Mouse (Mus musculus): Measurements from ENCODE around the gene Olfr320. TPM values are rescaled to one million over a fixed set of nuclear protein-coding genes. Genes with fewer than 3 reads are reported as not detected.
"Not testable (repeated sequence)": the region's sequence is repeated elsewhere in the genome, so short reads cannot be mapped to it uniquely, and the experiment has no call there.

Gene Olfr320
- polyA plus RNA-seq, 1 experiment from 2014 or later: not detected

DNA sequence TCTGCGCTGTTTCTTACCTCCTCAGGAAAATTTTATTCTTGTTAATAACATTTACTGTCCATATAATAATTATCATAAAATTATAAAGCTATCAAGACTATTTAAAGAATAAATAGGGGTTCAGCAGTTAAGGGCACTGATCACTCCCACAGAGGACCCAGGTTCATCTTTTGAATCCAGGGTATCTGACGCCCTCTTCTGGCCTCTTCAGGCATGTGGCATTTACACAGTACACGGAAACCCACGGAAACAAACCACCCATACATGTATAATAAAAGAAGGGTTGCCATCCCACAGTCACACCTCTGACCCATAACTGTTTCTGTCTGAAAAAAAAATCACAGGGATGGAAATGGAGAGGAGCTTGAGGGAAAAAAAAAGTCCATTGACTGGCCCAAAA is 9.1 kb upstream of the Olfr320 start:
- ATAC-seq (ENCODE audit: insufficient number of reproducible peaks, insufficient read depth, low FRiP score, low TSS enrichment): no peak
- no peak overlapping the region for H3K27ac ChIP-seq
- H3K36me3 ChIP-seq: no peaks in the 10 kb centered on the region
- H3K9me3 ChIP-seq: no peaks in the 10 kb centered on the region
- H3K9ac ChIP-seq: no peak overlapping the region
- WGBS: 55% methylated on average over 4 of the region's 4 CpGs
- H3K4me3 ChIP-seq: no peak overlapping the region
- H3K4me2 ChIP-seq (replicated peaks): no peak overlapping the region
- H3K4me1 ChIP-seq: no peaks in the 10 kb centered on the region
- no peaks in the 10 kb centered on the region for H3K27me3 ChIP-seq

DNA sequence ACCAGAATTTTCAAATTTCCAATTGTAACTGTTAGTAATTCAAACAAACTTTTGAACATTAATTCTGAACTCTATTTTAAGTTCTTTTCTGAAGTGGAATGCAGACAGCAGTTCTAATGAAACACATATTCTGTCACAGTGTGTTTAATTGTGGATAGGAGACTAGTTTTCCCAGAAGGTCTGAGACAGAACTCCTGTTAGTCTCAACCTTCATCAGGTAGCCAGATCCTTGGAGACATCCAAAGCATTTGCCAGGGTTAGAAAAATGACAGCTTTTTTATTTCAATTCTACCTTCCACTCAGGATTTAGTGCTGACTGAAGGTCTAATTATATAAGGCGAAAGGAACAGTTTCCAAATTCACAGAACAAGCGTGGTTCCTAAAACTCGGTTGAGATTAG is 18.0 kb downstream of the Olfr320 start, which contains the start of gene Olfr319:
Gene Olfr319, plus strand, starts transcription at position 301 of the 400 bp plus-strand sequence.
- Histone ChIP-seq H3K4me3 (no peak within 1 kb of the TSS), H3K27ac (no peak within 1 kb of the TSS), H3K4me2 (replicated peaks) (no peak within 1 kb of the TSS), H3K27me3 (no peaks in the 10 kb centered on the region), H3K9ac (no peak within 1 kb of the TSS), H3K4me1 (no peaks in the 10 kb centered on the region), H3K36me3 (no peaks in the 10 kb centered on the region), H3K9me3 (0 out of 2 replicates have a peak, but pooled peaks cover 7% of the 10 kb centered on the region)
- ATAC-seq (ENCODE audit: insufficient number of reproducible peaks, insufficient read depth, low FRiP score, low TSS enrichment): no peak
- 83% methylated on average over 3 of the region's 3 CpGs for WGBS

DNA sequence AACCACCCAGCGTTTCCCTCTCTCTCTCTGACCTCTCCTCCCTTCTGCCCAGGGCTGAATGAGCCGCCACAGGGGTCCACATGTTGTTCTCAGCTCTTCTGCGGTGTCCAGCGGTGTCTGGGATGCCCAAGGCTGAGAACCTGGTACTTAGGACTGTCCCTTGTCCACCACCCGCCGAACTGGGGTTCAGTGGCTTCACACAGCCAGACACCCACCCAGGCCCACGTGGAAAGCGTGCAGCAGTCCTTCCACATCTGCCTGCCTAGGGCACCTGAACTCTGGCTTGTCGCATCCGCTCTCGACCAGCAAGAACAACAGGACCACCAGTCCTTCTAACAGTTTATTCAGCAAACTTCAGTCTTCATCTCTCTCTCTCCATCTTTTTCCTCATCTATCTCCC is 28.2 kb downstream of the Olfr320 start:
- Histone ChIP-seq H3K9ac (no peak overlapping the region), H3K36me3 (no peaks in the 10 kb centered on the region), H3K9me3 (no peaks in the 10 kb centered on the region), H3K4me3 (no peak overlapping the region), H3K4me1 (no peaks in the 10 kb centered on the region), H3K27ac (no peak overlapping the region), H3K27me3 (no peaks in the 10 kb centered on the region), H3K4me2 (replicated peaks) (no peak overlapping the region)
- WGBS: 79% methylated on average over 11 of the region's 11 CpGs
- no peak for ATAC-seq (ENCODE audit: insufficient number of reproducible peaks, insufficient read depth, low FRiP score, low TSS enrichment)

DNA sequence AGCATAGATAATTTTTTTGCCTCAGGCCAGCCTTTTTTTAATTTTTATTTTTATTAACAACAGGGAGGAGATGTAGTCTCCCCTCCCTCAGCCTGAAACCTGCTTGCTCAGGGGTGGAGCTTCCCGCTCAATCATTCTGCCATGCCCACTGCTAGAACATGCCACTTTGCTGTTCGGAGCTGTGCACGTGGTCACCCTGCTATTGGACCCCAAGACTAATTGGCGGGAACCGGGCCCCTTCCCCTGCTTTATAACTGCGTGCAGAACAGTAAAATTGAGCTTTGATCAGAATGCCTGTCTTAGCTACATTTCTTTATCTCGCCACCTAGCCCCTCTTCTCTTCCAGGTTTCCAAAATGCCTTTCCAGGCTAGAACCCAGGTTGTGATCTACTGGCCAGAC is 36.8 kb downstream of the Olfr320 start:
- not testable (repeated sequence) for H3K27ac ChIP-seq; H3K36me3 ChIP-seq; H3K4me1 ChIP-seq; H3K4me2 ChIP-seq (replicated peaks); H3K9me3 ChIP-seq; ATAC-seq (ENCODE audit: insufficient number of reproducible peaks, insufficient read depth, low FRiP score, low TSS enrichment); H3K27me3 ChIP-seq; H3K9ac ChIP-seq; H3K4me3 ChIP-seq
- WGBS: 86% methylated on average over 7 of the region's 7 CpGs

DNA sequence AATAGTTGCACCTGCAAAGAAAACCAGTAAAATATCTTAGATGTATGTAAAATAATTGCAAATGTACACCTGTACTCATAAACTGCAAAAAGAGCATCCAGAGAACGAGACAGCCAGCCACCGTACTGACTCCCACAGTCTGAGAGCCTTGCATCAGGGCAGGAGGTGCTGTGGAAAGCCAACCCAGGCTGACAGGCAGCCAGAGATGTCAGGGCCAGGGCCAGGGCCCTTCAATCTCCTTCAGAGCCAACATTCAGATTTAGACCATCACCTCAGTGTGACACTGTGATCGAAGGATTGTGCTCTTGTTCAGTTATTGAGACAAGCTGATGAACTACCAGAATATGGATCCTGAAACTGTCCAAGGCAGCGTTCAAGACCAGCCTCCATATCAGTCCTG is 38.8 kb downstream of the Olfr320 start:
- Histone ChIP-seq H3K27me3 (no peaks in the 10 kb centered on the region), H3K36me3 (no peaks in the 10 kb centered on the region), H3K4me2 (replicated peaks) (no peak overlapping the region), H3K4me1 (no peaks in the 10 kb centered on the region), H3K27ac (no peak overlapping the region), H3K4me3 (no peak overlapping the region), H3K9me3 (no peaks in the 10 kb centered on the region), H3K9ac (no peak overlapping the region)
- WGBS: 77% methylated on average over 4 of the region's 4 CpGs
- no peak for ATAC-seq (ENCODE audit: insufficient number of reproducible peaks, insufficient read depth, low FRiP score, low TSS enrichment)

DNA sequence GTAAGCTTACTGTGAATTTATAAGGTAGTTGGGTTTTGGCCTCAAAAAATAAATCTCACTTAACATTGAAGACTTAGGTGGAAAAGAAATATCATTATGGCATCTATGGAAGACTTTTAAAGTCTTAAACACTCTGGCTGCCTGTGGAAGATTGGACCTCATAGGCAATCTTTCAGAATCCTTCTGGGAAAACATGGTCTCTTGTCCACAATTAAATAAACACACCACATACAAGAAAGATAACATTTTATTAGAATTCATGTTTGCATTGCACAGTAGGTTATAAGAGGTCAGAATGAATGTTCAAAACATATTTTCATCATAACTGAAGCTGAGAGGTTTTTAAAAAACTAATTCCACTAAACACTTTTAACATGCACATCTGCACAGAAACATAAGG is 43.0 kb downstream of the Olfr320 start, which contains the start of gene Olfr318:
Gene Olfr318, minus strand, starts transcription at position 101 of the 400 bp plus-strand sequence.
- Histone ChIP-seq H3K27ac (no peak within 1 kb of the TSS), H3K27me3 (no peaks in the 10 kb centered on the region)
- no peak for ATAC-seq (ENCODE audit: insufficient number of reproducible peaks, insufficient read depth, low FRiP score, low TSS enrichment)

DNA sequence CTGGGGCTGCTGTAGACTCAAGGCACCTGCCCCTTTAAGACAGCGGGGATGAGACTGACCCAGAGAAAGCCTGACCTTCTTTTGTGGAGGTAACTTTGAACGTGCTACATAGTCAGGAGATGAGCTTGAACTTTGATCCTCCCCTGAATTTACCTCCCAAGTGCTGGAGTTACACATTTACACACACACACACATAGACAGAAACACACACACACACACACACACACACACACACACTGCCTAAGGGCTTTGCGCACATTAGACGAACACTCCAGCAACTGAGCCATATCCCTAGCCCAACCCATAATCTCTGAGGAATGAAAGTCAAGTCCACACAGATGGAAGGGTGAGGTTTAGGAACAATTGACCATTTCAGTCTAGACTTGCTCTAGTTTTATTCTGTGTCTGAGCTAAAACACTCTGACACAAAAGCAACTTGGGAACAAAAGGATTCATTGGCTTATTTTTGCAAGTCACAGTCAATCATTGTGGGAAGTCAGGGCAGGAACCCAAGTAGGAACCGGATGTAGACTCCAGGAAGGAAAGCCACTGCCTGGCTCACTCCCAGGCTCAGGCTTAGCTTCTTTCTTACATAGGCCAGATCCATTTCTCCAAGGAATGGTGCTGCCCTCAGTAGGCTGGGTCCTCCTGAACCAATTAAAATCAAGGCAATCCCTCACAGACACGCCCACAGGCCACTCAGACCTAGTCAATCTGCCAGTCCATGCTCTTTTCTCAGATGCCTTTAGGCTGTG is 47.2 kb downstream of the Olfr320 start:
- not testable (repeated sequence) for H3K27me3 ChIP-seq; H3K36me3 ChIP-seq; H3K4me2 ChIP-seq (replicated peaks); H3K4me3 ChIP-seq; H3K4me1 ChIP-seq; H3K9me3 ChIP-seq; H3K27ac ChIP-seq; ATAC-seq (ENCODE audit: insufficient number of reproducible peaks, insufficient read depth, low FRiP score, low TSS enrichment); H3K9ac ChIP-seq
- 82% methylated on average over 6 of the region's 6 CpGs for WGBS

More for the DNA sequence above, 43.0 kb downstream of the Olfr320 start, which contains the start of gene Olfr318:
- H3K36me3 ChIP-seq: no peaks in the 10 kb centered on the region
- no peak within 1 kb of the TSS for H3K9ac ChIP-seq
- H3K4me1 ChIP-seq: no peaks in the 10 kb centered on the region
- no peak within 1 kb of the TSS for H3K4me3 ChIP-seq
- H3K4me2 ChIP-seq (replicated peaks): no peak within 1 kb of the TSS
- no peaks in the 10 kb centered on the region for H3K9me3 ChIP-seq

DNA sequence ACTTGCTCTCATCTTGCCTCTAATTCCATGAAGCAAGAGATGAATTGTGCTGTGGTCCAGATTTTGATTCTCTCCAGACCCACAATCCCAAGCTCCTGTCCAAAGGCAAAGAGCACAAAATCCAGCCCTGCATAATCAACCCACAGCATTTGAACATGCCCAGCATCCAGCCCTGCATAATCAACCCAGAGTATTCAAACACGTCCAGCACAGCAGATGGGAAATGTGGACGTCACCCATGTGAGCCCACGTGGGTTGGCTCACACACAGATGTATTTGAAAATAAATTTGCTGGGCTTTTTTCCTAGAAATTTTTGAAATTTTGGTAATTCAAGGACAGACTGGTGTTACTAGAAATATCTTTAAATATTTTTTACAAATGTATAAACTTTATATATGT is 52.5 kb downstream of the Olfr320 start:
- Histone ChIP-seq H3K27ac (no peak overlapping the region), H3K9me3 (no peaks in the 10 kb centered on the region), H3K27me3 (no peaks in the 10 kb centered on the region), H3K4me3 (no peak overlapping the region), H3K4me2 (replicated peaks) (no peak overlapping the region), H3K9ac (no peak overlapping the region), H3K36me3 (no peaks in the 10 kb centered on the region), H3K4me1 (no peaks in the 10 kb centered on the region)
- 63% methylated on average over 3 of the region's 3 CpGs for WGBS
- no peak for ATAC-seq (ENCODE audit: insufficient number of reproducible peaks, insufficient read depth, low FRiP score, low TSS enrichment)

Other genes with a start within 250 kb of the Olfr320 start
- not detected in 2 replicates for gene Gm12253, start 248.5 kb upstream of the Olfr320 start, polyA plus RNA-seq (2016; fragmentation: Nextera tagmentation; extraction: Ambion mirVana)
- not detected in 2 replicates for gene Lypd9, start 228.2 kb upstream of the Olfr320 start, polyA plus RNA-seq (2016; fragmentation: Nextera tagmentation; extraction: Ambion mirVana)
- not detected in 2 replicates for gene Olfr30, start 218.8 kb upstream of the Olfr320 start, polyA plus RNA-seq (2016; fragmentation: Nextera tagmentation; extraction: Ambion mirVana)
- not detected in 2 replicates for gene Olfr332, start 188.5 kb upstream of the Olfr320 start, polyA plus RNA-seq (2016; fragmentation: Nextera tagmentation; extraction: Ambion mirVana)
- gene Olfr331, start 178.5 kb upstream of the Olfr320 start, polyA plus RNA-seq (2016; fragmentation: Nextera tagmentation; extraction: Ambion mirVana): not detected in 2 replicates
- not detected in 2 replicates for gene Olfr330, start 146.3 kb upstream of the Olfr320 start, polyA plus RNA-seq (2016; fragmentation: Nextera tagmentation; extraction: Ambion mirVana)
- gene Olfr329-ps, start 134.7 kb upstream of the Olfr320 start, polyA plus RNA-seq (2016; fragmentation: Nextera tagmentation; extraction: Ambion mirVana): not detected in 2 replicates
- 0.08 TPM in 1 of 2 replicates, not detected in the other for gene Olfr328, start 125.5 kb upstream of the Olfr320 start, polyA plus RNA-seq (2016; fragmentation: Nextera tagmentation; extraction: Ambion mirVana)
- not detected in 2 replicates for gene Olfr224, start 110.5 kb upstream of the Olfr320 start, polyA plus RNA-seq (2016; fragmentation: Nextera tagmentation; extraction: Ambion mirVana)
- not detected in 2 replicates for gene Olfr325, start 103.4 kb upstream of the Olfr320 start, polyA plus RNA-seq (2016; fragmentation: Nextera tagmentation; extraction: Ambion mirVana)
- not detected in 2 replicates for gene Olfr324, start 86.0 kb upstream of the Olfr320 start, polyA plus RNA-seq (2016; fragmentation: Nextera tagmentation; extraction: Ambion mirVana)
- not detected in 2 replicates for gene 2210407C18Rik, start 65.0 kb upstream of the Olfr320 start, polyA plus RNA-seq (2016; fragmentation: Nextera tagmentation; extraction: Ambion mirVana)
- gene Olfr323, start 50.6 kb upstream of the Olfr320 start, polyA plus RNA-seq (2016; fragmentation: Nextera tagmentation; extraction: Ambion mirVana): not detected in 2 replicates
- gene Trim58, start 40.6 kb upstream of the Olfr320 start, polyA plus RNA-seq (2016; fragmentation: Nextera tagmentation; extraction: Ambion mirVana): 0.26 and 0.60 TPM in 2 replicates
- not detected in 2 replicates for gene Olfr322, start 22.3 kb upstream of the Olfr320 start, polyA plus RNA-seq (2016; fragmentation: Nextera tagmentation; extraction: Ambion mirVana)
- not detected in 2 replicates for gene Olfr319, start 18.1 kb downstream of the Olfr320 start, polyA plus RNA-seq (2016; fragmentation: Nextera tagmentation; extraction: Ambion mirVana)
- not detected in 2 replicates for gene Olfr318, start 42.9 kb downstream of the Olfr320 start, polyA plus RNA-seq (2016; fragmentation: Nextera tagmentation; extraction: Ambion mirVana)
- gene Olfr317, start 58.1 kb downstream of the Olfr320 start, polyA plus RNA-seq (2016; fragmentation: Nextera tagmentation; extraction: Ambion mirVana): not detected in 2 replicates
- not detected in 2 replicates for gene Olfr316, start 71.6 kb downstream of the Olfr320 start, polyA plus RNA-seq (2016; fragmentation: Nextera tagmentation; extraction: Ambion mirVana)
- gene Olfr315, start 92.1 kb downstream of the Olfr320 start, polyA plus RNA-seq (2016; fragmentation: Nextera tagmentation; extraction: Ambion mirVana): not detected in 2 replicates
- not detected in 2 replicates for gene Olfr314, start 101.9 kb downstream of the Olfr320 start, polyA plus RNA-seq (2016; fragmentation: Nextera tagmentation; extraction: Ambion mirVana)
- gene Fam183b, start 120.9 kb downstream of the Olfr320 start, polyA plus RNA-seq (2016; fragmentation: Nextera tagmentation; extraction: Ambion mirVana): 0.42 and 0.59 TPM in 2 replicates
- gene Olfr313, start 133.9 kb downstream of the Olfr320 start, polyA plus RNA-seq (2016; fragmentation: Nextera tagmentation; extraction: Ambion mirVana): not detected in 2 replicates
- not detected in 2 replicates for gene Olfr312, start 148.1 kb downstream of the Olfr320 start, polyA plus RNA-seq (2016; fragmentation: Nextera tagmentation; extraction: Ambion mirVana)
- not detected in 2 replicates for gene Olfr311, start 158.2 kb downstream of the Olfr320 start, polyA plus RNA-seq (2016; fragmentation: Nextera tagmentation; extraction: Ambion mirVana)
- 14.2 and 14.4 TPM in 2 replicates for gene Gm12258, start 166.1 kb downstream of the Olfr320 start, polyA plus RNA-seq (2016; fragmentation: Nextera tagmentation; extraction: Ambion mirVana)
- gene 2810021J22Rik, start 186.1 kb downstream of the Olfr320 start, polyA plus RNA-seq (2016; fragmentation: Nextera tagmentation; extraction: Ambion mirVana): 10.1 and 10.7 TPM in 2 replicates
- gene Zfp39, start 223.1 kb downstream of the Olfr320 start, polyA plus RNA-seq (2016; fragmentation: Nextera tagmentation; extraction: Ambion mirVana): 5.7 and 6.6 TPM in 2 replicates
- gene Btnl10, start 236.8 kb downstream of the Olfr320 start, polyA plus RNA-seq (2016; fragmentation: Nextera tagmentation; extraction: Ambion mirVana): not detected in 2 replicates